Mouse (Mus musculus): Measurements from ENCODE around the gene Tbc1d8. TPM values are rescaled to one million over a fixed set of nuclear protein-coding genes. Genes with fewer than 3 reads are reported as not detected.

Tbc1d8 gene
- polyA plus RNA-seq, 1 experiment from 2014 or later, result 12.2 TPM

DNA sequence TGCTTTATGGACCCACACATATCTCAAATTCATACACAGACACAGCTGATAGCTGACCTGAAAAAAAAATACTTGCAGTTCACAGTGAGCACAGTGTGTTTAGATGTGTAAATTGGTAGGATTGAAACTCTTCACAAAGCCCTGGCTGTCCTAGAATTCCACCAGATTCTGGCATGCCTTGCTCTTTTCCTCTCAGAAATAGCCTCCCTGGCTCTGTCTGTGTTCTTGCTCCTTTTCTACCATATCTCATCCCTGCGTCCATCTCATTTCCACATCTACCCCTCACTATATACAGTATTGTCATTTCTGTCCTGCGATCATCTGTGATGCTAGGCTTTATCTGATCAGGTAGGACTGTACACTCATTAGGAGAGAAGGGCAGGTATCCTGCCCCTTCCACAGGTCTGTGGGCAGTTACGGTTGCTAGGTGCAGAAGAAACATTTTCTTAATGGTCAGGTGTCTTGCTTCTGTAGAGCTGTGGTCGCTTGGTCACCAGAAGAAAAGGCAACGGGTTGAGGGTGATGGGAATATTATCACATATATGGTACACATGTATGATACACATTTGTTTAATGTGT is 104.2 kb downstream of the Tbc1d8 start:
- no peaks in the 10 kb centered on the region; the same call in 1 of the 2 replicates for H3K4me1 ChIP-seq (ENCODE audit: control insufficient read depth, insufficient read depth, low read length)
- no peak for ATAC-seq (ENCODE audit: low FRiP score, low TSS enrichment)
- H3K27me3 ChIP-seq (ENCODE audit: control insufficient read depth, insufficient read depth, low read length), result no peaks in the 10 kb centered on the region
- no peaks in the 10 kb centered on the region for H3K9me3 ChIP-seq (ENCODE audit: control insufficient read depth, low read length)
- no peak overlapping the region for H3K27ac ChIP-seq (ENCODE audit: low read depth, low read length)
- peaks cover 65% of the 10 kb centered on the region for H3K36me3 ChIP-seq (ENCODE audit: control insufficient read depth, insufficient read depth, low read length)
- H3K9ac ChIP-seq (ENCODE audit: low read depth, low read length), result no peak overlapping the region
- 90% methylated on average over 5 of the region's 5 CpGs for WGBS
- H3K4me3 ChIP-seq (ENCODE audit: low read length), result no peak overlapping the region
- no peak overlapping the region for H3K4me2 ChIP-seq (replicated peaks; ENCODE audit: low read depth, low read length)

DNA sequence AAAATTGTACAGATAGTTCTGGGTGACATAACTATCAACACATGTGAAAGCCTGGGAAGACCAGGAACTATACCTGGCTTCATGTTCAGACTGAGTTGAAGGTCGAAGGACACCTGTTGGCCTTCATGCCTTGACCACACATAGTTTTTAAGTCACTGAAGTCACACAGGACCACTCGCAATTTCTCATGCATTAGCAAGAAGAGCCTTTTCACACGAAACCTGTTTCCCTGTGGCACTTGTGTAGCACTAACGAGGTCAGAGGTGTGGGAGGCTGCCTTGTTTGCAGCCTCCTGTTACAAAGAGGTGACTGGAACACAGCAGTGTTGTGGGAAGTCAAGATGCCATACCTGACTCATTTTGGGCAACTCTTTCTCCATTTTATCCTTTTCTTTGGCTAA is 105.2 kb downstream of the Tbc1d8 start:
- H3K4me2 ChIP-seq (replicated peaks; ENCODE audit: low read depth, low read length), result no peak overlapping the region
- no peak overlapping the region for H3K4me3 ChIP-seq (ENCODE audit: low read length)
- ATAC-seq (ENCODE audit: low FRiP score, low TSS enrichment), result no peak
- H3K4me1 ChIP-seq (ENCODE audit: control insufficient read depth, insufficient read depth, low read length), result no peaks in the 10 kb centered on the region; the same call in 1 of the 2 replicates
- H3K27me3 ChIP-seq (ENCODE audit: control insufficient read depth, insufficient read depth, low read length), result no peaks in the 10 kb centered on the region
- no peak overlapping the region for H3K9ac ChIP-seq (ENCODE audit: low read depth, low read length)
- peaks cover 69% of the 10 kb centered on the region for H3K36me3 ChIP-seq (ENCODE audit: control insufficient read depth, insufficient read depth, low read length)
- H3K9me3 ChIP-seq (ENCODE audit: control insufficient read depth, low read length), result no peaks in the 10 kb centered on the region
- H3K27ac ChIP-seq (ENCODE audit: low read depth, low read length), result no peak overlapping the region
- 64% methylated on average over 4 of the region's 4 CpGs for WGBS

DNA sequence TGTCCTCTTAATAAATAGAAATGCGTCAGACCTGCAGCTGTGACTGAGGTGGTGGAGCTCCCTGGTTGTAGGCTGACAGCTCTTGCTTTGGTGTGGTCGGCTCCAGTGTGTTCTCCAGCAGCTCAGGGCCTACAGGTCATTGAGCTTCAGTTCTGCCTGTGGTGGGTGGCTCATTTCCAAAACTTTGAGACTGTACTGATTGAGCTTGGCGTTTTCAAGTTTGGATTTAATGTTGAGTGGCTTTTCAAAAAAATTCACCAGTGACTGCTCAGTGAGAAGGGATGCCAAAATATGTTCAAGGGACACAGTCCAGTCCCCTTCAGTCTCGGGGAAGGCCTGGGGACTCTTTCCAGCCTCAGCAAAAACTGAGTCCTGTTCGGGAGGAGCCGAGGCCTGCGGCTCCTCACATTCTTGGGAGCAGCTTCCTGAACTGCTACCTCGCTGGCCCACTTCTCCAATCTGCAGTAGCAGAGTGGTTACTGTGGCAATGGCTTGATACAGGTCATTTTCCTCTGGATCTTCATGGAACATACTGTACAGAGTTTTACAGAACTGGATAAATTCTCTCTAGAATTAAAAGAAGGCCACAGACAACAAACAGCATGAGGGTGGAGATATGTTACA is 106.2 kb downstream of the Tbc1d8 start:
- Histone ChIP-seq H3K9me3 (ENCODE audit: control insufficient read depth, low read length) (no peaks in the 10 kb centered on the region), H3K27me3 (ENCODE audit: control insufficient read depth, insufficient read depth, low read length) (no peaks in the 10 kb centered on the region), H3K36me3 (ENCODE audit: control insufficient read depth, insufficient read depth, low read length) (peaks cover 69% of the 10 kb centered on the region), H3K4me2 (replicated peaks; ENCODE audit: low read depth, low read length) (no peak overlapping the region), H3K4me3 (ENCODE audit: low read length) (no peak overlapping the region), H3K27ac (ENCODE audit: low read depth, low read length) (no peak overlapping the region), H3K9ac (ENCODE audit: low read depth, low read length) (no peak overlapping the region), H3K4me1 (ENCODE audit: control insufficient read depth, insufficient read depth, low read length) (no peaks in the 10 kb centered on the region; the same call in 1 of the 2 replicates)
- ATAC-seq (ENCODE audit: low FRiP score, low TSS enrichment), result no peak
- 84% methylated on average over 8 of the region's 8 CpGs for WGBS

DNA sequence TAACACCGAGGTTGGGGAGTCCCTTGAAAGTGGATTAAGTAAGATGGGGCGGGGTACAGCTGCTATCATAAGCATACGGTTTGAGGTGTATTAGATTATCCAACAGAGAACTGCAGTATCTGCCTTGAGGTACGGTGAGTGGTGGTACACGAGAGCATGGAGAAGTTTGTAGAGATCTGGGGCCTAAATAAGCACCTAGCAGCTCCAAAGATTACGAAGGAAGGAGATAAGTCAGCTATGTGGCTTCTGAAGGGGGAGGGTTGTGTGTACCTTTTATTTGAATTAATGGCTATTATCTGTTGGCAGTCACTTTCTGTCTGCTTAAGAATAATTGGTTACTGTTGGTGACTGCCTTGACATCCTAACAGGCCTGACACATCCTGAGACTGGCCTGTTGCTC is 108.1 kb downstream of the Tbc1d8 start:
- H3K9ac ChIP-seq (ENCODE audit: low read depth, low read length), result no peak overlapping the region
- H3K9me3 ChIP-seq (ENCODE audit: control insufficient read depth, low read length), result no peaks in the 10 kb centered on the region
- H3K4me2 ChIP-seq (replicated peaks; ENCODE audit: low read depth, low read length), result no peak overlapping the region
- no peak overlapping the region for H3K4me3 ChIP-seq (ENCODE audit: low read length)
- 94% methylated on average over 6 of the region's 6 CpGs for WGBS
- no peak overlapping the region for H3K27ac ChIP-seq (ENCODE audit: low read depth, low read length)
- peaks cover 6% of the 10 kb centered on the region; the same call in 1 of the 2 replicates for H3K4me1 ChIP-seq (ENCODE audit: control insufficient read depth, insufficient read depth, low read length)
- peaks cover 62% of the 10 kb centered on the region for H3K36me3 ChIP-seq (ENCODE audit: control insufficient read depth, insufficient read depth, low read length)
- ATAC-seq (ENCODE audit: low FRiP score, low TSS enrichment), result no peak
- H3K27me3 ChIP-seq (ENCODE audit: control insufficient read depth, insufficient read depth, low read length), result no peaks in the 10 kb centered on the region

DNA sequence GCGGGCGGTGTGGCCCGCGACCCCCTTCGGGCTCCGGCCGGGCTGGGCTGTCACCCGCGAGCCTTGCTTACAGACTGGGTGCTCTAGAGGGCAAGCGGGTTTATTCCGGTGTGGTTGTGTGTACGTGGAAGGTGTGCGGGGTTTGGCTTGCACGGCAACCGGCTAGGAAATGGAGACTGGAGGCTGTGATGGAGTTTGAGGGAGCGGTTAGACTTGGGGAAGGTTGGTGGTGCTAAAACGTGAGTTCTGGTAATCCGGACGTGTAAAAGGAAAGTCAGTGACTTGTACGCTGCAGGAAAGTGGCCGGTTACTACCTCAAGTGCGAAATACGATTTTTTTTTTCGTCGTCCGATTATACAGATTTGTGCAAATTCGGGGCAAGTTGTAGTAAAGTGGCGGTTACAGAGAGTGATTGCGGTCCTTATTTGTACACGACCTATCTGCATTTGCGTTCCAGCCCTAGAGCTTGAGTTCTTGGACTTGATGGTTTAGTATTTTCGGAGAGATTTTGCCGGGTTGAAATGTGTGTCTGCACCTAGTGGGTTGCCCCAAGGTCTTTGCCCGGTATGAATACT is 110.2 kb downstream of the Tbc1d8 start:
- Histone ChIP-seq H3K9me3 (ENCODE audit: control insufficient read depth, low read length) (no peaks in the 10 kb centered on the region), H3K27me3 (ENCODE audit: control insufficient read depth, insufficient read depth, low read length) (no peaks in the 10 kb centered on the region), H3K9ac (ENCODE audit: low read depth, low read length) (peak overlapping the region; percentile 98), H3K4me1 (ENCODE audit: control insufficient read depth, insufficient read depth, low read length) (peaks cover 6% of the 10 kb centered on the region; the same call in 1 of the 2 replicates), H3K4me2 (replicated peaks; ENCODE audit: low read depth, low read length) (peak overlapping the region; percentile 84), H3K36me3 (ENCODE audit: control insufficient read depth, insufficient read depth, low read length) (peaks cover 45% of the 10 kb centered on the region), H3K4me3 (ENCODE audit: low read length) (peak overlapping the region; percentile 98), H3K27ac (ENCODE audit: low read depth, low read length) (peak overlapping the region; percentile 85)
- peak; percentile 45; the same call in 1 of the 2 replicates for ATAC-seq (ENCODE audit: low FRiP score, low TSS enrichment)
- WGBS, result under 1% methylated on average over 34 of the region's 34 CpGs

DNA sequence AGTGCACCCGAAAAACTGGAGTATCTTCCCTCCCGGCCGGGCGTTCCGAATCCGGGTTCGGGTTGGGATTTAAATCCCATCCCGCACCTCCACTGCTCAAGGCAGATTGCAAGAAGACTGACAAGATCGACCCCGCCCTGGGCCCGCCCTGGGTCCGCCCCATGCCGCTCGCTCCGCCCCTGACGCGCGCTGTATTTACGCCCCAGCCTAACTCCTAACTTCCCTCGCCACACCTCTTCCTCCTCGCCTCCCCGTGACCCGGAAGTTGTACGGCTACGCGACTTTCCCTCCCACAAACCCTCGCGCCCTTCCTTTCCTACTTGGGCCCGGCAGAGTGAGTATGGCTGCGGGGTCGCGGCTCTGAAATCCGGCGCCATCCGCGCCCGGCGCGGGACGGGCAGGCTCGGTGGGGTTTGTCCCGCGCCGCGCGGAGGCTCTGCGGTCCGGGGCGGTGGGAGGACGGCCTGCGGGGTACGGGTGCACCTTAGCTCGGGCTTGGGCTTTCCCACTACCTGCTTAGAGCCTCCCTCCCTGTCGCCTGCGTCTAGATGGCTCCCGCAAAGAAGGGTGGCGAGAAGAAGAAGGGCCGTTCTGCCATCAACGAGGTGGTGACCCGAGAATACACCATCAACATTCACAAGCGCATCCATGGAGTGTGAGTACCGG is 110.8 kb downstream of the Tbc1d8 start, which contains the start of gene Rpl31:
TSS of gene Rpl31 (plus strand) at position 242 of the 666 bp plus-strand sequence.
- Histone ChIP-seq H3K9me3 (ENCODE audit: control insufficient read depth, low read length) (no peaks in the 10 kb centered on the region), H3K4me3 (ENCODE audit: low read length) (peak within 1 kb of the TSS; percentile 98), H3K4me1 (ENCODE audit: control insufficient read depth, insufficient read depth, low read length) (peaks cover 6% of the 10 kb centered on the region; the same call in 1 of the 2 replicates), H3K27me3 (ENCODE audit: control insufficient read depth, insufficient read depth, low read length) (no peaks in the 10 kb centered on the region), H3K36me3 (ENCODE audit: control insufficient read depth, insufficient read depth, low read length) (peaks cover 38% of the 10 kb centered on the region), H3K9ac (ENCODE audit: low read depth, low read length) (peak within 1 kb of the TSS; percentile 98), H3K4me2 (replicated peaks; ENCODE audit: low read depth, low read length) (peak within 1 kb of the TSS; percentile 84), H3K27ac (ENCODE audit: low read depth, low read length) (peak within 1 kb of the TSS; percentile 85)
- 0% methylated on average over 59 of the region's 62 CpGs for WGBS
- peak; percentile 99 for ATAC-seq (ENCODE audit: low FRiP score, low TSS enrichment)

DNA sequence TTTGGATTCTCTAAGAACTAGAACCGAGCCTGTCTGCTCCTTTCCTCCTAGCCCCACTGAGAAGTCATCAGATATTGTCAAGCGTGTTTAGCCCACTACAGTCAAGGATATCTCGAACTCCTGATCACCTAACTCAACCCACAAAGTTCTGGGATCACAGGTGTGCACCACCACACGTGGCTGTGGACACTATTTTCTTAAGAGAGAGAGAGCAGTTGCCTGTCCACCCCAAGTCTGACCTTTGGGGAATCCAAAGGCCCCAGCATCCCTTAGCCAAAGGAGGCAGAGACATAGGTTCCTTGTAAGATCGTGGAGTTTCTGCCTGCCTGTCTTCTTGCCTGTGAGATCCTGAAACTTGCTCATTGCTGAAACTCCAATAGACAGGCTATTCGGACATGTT is 111.5 kb downstream of the Tbc1d8 start:
- Histone ChIP-seq H3K9me3 (ENCODE audit: control insufficient read depth, low read length) (no peaks in the 10 kb centered on the region), H3K4me3 (ENCODE audit: low read length) (peak overlapping the region; percentile 98), H3K27me3 (ENCODE audit: control insufficient read depth, insufficient read depth, low read length) (no peaks in the 10 kb centered on the region), H3K9ac (ENCODE audit: low read depth, low read length) (peak overlapping the region; percentile 71), H3K36me3 (ENCODE audit: control insufficient read depth, insufficient read depth, low read length) (peaks cover 31% of the 10 kb centered on the region), H3K4me1 (ENCODE audit: control insufficient read depth, insufficient read depth, low read length) (peaks cover 6% of the 10 kb centered on the region; the same call in 1 of the 2 replicates), H3K4me2 (replicated peaks; ENCODE audit: low read depth, low read length) (peak overlapping the region; percentile 65), H3K27ac (ENCODE audit: low read depth, low read length) (no peak overlapping the region)
- no peak for ATAC-seq (ENCODE audit: low FRiP score, low TSS enrichment)
- 26% methylated on average over 6 of the region's 6 CpGs for WGBS

DNA sequence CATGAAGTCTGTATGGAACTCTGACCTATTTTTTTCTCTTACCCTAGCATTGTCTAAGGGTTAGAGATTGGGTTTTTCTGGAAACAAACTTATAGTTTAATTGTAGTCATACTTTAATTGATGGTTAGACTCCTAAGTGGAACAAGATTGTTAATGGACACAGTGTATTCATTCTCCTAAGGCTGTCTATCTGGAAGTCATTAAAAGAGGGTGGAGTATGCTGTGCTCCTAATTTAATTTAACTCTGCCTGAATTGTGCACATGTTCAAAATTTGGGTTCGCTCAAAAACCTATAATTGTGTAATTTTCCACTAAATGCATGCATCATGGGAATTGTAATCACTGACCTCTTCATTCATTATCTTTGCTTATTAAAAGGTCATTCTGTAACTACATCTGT is 113.0 kb downstream of the Tbc1d8 start:
- Histone ChIP-seq H3K9ac (ENCODE audit: low read depth, low read length) (no peak overlapping the region), H3K4me2 (replicated peaks; ENCODE audit: low read depth, low read length) (no peak overlapping the region), H3K27me3 (ENCODE audit: control insufficient read depth, insufficient read depth, low read length) (no peaks in the 10 kb centered on the region), H3K4me1 (ENCODE audit: control insufficient read depth, insufficient read depth, low read length) (peaks cover 6% of the 10 kb centered on the region; the same call in 1 of the 2 replicates), H3K36me3 (ENCODE audit: control insufficient read depth, insufficient read depth, low read length) (peaks cover 17% of the 10 kb centered on the region), H3K27ac (ENCODE audit: low read depth, low read length) (no peak overlapping the region), H3K9me3 (ENCODE audit: control insufficient read depth, low read length) (no peaks in the 10 kb centered on the region), H3K4me3 (ENCODE audit: low read length) (no peak overlapping the region)
- no peak for ATAC-seq (ENCODE audit: low FRiP score, low TSS enrichment)
- WGBS, result 91% methylated on average over 1 of the region's 1 CpGs

Measured in kidney, embryonic 14.5 days (tissue).